Mouse (Mus musculus) C2C12 (cell line): ENCODE data around the gene Kif28. TPM values are rescaled to one million over a fixed set of nuclear protein-coding genes. Genes with fewer than 3 reads are reported as not detected.
"Not testable (repeated sequence)": the region's sequence is repeated elsewhere in the genome, so short reads cannot be mapped to it uniquely, and the experiment has no call there.

ENCODE experiments used
- H3K27me3 ChIP-seq: one replicate; pipeline ENCODE4 v1.6.1; 2011; ENCODE audit not compliant: control insufficient read depth, insufficient read depth, insufficient read length
- H3K36me3 ChIP-seq: one replicate; pipeline ENCODE4 v1.6.1; 2011; ENCODE audit not compliant: control insufficient read depth, insufficient read depth
- H3K4me3 ChIP-seq: one replicate; pipeline ENCODE4 v1.5.1; 2011; ENCODE audit warnings: mild to moderate bottlenecking, control low read depth; ENCODE audit not compliant: poor library complexity, insufficient read depth, severe bottlenecking
- H3K79me2 ChIP-seq: one replicate; pipeline ENCODE4 v1.6.1; 2011; ENCODE audit not compliant: control insufficient read depth, insufficient read depth
- H3K79me3 ChIP-seq: one replicate; pipeline ENCODE4 v1.6.1; 2011; ENCODE audit warnings: low read depth, control low read depth
- H3ac ChIP-seq: one replicate; pipeline ENCODE3; 2011; ENCODE audit warnings: low read depth; ENCODE audit not compliant: control insufficient read depth, insufficient read length
- CEBPB ChIP-seq: IDR thresholded peaks from one replicate; pipeline ENCODE4 v1.6.1; 2011; ENCODE audit warnings: low read depth, mild to moderate bottlenecking, control low read depth, moderate library complexity
- CTCF ChIP-seq: IDR thresholded peaks from one replicate; pipeline ENCODE4 v1.5.1; 2011; ENCODE audit not compliant: control insufficient read depth, insufficient read depth, insufficient read length
- FOSL1 ChIP-seq: IDR thresholded peaks from one replicate; pipeline ENCODE4 v1.8.0; 2011; ENCODE audit warnings: mild to moderate bottlenecking, low read length; ENCODE audit not compliant: poor library complexity, insufficient read depth, severe bottlenecking
- MAX ChIP-seq: IDR thresholded peaks from one replicate; pipeline ENCODE4 v1.6.1; 2011; ENCODE audit warnings: mild to moderate bottlenecking, control low read depth
- MYOD1 ChIP-seq: IDR thresholded peaks from one replicate; pipeline ENCODE4 v1.6.1; 2011; ENCODE audit warnings: low read depth; ENCODE audit not compliant: control insufficient read depth, insufficient read length
- MYOG ChIP-seq: IDR thresholded peaks from one replicate; pipeline ENCODE4 v1.6.1; 2011; ENCODE audit not compliant: control insufficient read depth, insufficient read length; ENCODE audit errors: extremely low read depth
- USF1 ChIP-seq: IDR thresholded peaks from one replicate; pipeline ENCODE4 v1.6.1; 2011; ENCODE audit warnings: low read depth, mild to moderate bottlenecking, control low read depth, moderate library complexity
- polyA plus RNA-seq: library from polyadenylated mRNA; unstranded; fragments of >200 nt; fragmentation: generic; extraction: Trizol; gene quantifications from one replicate; pipeline ENCODE4 v1.2.1, GENCODE M21; 2012; ENCODE audit warnings: missing spikeins

Kif28 gene
- polyA plus RNA-seq, 1 experiment, result not detected

GRCm38 (mm10) chr1:179650284-179650683, 94.8 kb downstream of the Kif28 start:
- H3K79me2 ChIP-seq, result no peaks in the 10 kb centered on the region
- no peaks in the 10 kb centered on the region for H3K27me3 ChIP-seq
- TF ChIP-seq MAX (no peak), USF1 (no peak), MYOD1 (no peak), FOSL1 (no peak), CTCF (no peak), MYOG (no peak), CEBPB (no peak)
- no peak overlapping the region for H3K4me3 ChIP-seq
- H3ac ChIP-seq, result no peak overlapping the region
- H3K36me3 ChIP-seq, result no peaks in the 10 kb centered on the region
- no peaks in the 10 kb centered on the region for H3K79me3 ChIP-seq

GRCm38 (mm10) chr1:179649324-179649723, 95.7 kb downstream of the Kif28 start:
- Histone ChIP-seq H3ac (no peak overlapping the region), H3K27me3 (peaks cover 2% of the 10 kb centered on the region), H3K79me3 (no peaks in the 10 kb centered on the region), H3K4me3 (no peak overlapping the region), H3K36me3 (no peaks in the 10 kb centered on the region), H3K79me2 (no peaks in the 10 kb centered on the region)
- TF ChIP-seq USF1, result no peak
- TF ChIP-seq CTCF, result no peak
- TF ChIP-seq MYOD1, result no peak
- no peak for TF ChIP-seq MAX
- no peak for TF ChIP-seq CEBPB
- TF ChIP-seq FOSL1, result no peak
- TF ChIP-seq MYOG, result no peak

GRCm38 (mm10) chr1:179648678-179649077, 96.4 kb downstream of the Kif28 start:
- H3ac ChIP-seq, H3K4me3 ChIP-seq, H3K27me3 ChIP-seq, H3K79me2 ChIP-seq, H3K79me3 ChIP-seq, H3K36me3 ChIP-seq: not testable (repeated sequence)

- H3K4me3 ChIP-seq, result no peak overlapping the region
These were observed 99.1 kb downstream of the Kif28 start for GRCm38 (mm10) chr1:179645980-179646268.

More at GRCm38 (mm10) chr1:179645980-179646268, 99.1 kb downstream of the Kif28 start:
- Histone ChIP-seq H3ac (peak overlapping the region; percentile 16), H3K79me3 (no peaks in the 10 kb centered on the region), H3K27me3 (peaks cover 12% of the 10 kb centered on the region), H3K36me3 (no peaks in the 10 kb centered on the region), H3K79me2 (no peaks in the 10 kb centered on the region)
- TF ChIP-seq USF1 (no peak), MYOG (no peak), FOSL1 (no peak), CTCF (no peak), MAX (no peak)

Other genes with a start within 250 kb of the Kif28 start
- gene Smyd3, start 227.2 kb downstream of the Kif28 start, polyA plus RNA-seq, result 10.6 TPM
- 10.2 TPM for gene Tfb2m, start 199.0 kb downstream of the Kif28 start, polyA plus RNA-seq
- 7.7 TPM for gene Cnst, start 198.9 kb downstream of the Kif28 start, polyA plus RNA-seq
- 19.1 TPM for gene Sccpdh, start 77.1 kb downstream of the Kif28 start, polyA plus RNA-seq
- 0.16 TPM for gene Gm10518, start 58.1 kb upstream of the Kif28 start, polyA plus RNA-seq
- gene Ahctf1, start 58.4 kb upstream of the Kif28 start, polyA plus RNA-seq, result 11.9 TPM
- gene Cdc42bpa, start 215.2 kb upstream of the Kif28 start, polyA plus RNA-seq, result 10.7 TPM